Mouse (Mus musculus) G1E (cell line): ENCODE data around the gene Ctdspl.

Experiments used
- CTCF ChIP-seq: IDR thresholded peaks from 2 replicates; pipeline ENCODE4 v1.5.1; 2012; ENCODE audit warnings: low read depth, low read length, inconsistent platforms, mixed read lengths
- POLR2AphosphoS5 ChIP-seq: IDR thresholded peaks from 2 replicates; pipeline ENCODE4 v1.6.1; 2012; ENCODE audit warnings: low read depth, low read length, inconsistent platforms; ENCODE audit not compliant: insufficient replicate concordance
- TAL1 ChIP-seq: conservative IDR thresholded peaks from 2 replicates; pipeline ENCODE4 v1.6.1; 2012; ENCODE audit warnings: low read depth, low read length, inconsistent platforms, mixed read lengths

DNA sequence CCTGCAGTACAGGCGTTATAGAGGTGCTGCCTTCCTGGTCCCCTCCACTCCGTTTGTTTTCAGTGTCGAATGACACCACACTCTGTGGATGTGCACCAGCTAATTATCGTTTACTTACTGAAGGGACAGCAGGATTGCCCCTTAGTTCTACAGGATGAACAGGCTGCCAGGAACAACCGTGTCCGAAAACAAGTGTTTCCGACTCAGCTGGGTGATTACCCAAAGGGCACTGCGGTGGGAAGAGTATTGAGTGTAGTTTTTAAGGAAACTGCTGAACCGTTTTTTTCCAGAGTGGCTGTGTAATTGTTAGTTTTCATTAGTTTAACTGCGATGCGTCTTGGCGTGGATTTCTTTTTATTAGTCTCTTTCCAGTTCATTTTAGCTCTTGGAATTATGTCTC is 9.8 kb downstream of the Ctdspl start:
- TF ChIP-seq CTCF (no peak), TAL1 (no peak), POLR2AphosphoS5 (no peak)
